Mouse (Mus musculus) cerebellum, adult 2 months (tissue): Measurements from ENCODE around the gene Lrrn1.

Experiments
- CTCF ChIP-seq: fragments of 200-500 bp; IDR thresholded peaks from 2 replicates; pipeline ENCODE4 v1.5.1; 2011; ENCODE audit warnings: low read depth, mild to moderate bottlenecking, control low read depth, low read length, moderate library complexity, borderline replicate concordance; ENCODE audit not compliant: insufficient read depth
- POLR2A ChIP-seq: fragments of 200-500 bp; IDR thresholded peaks from 2 replicates; pipeline ENCODE4 v1.6.1; 2011; ENCODE audit warnings: low read length, control low read depth, borderline replicate concordance; ENCODE audit not compliant: insufficient read depth

GRCm38 (mm10) chr6:107494491-107494890 is 35.1 kb upstream of the Lrrn1 start:
- TF ChIP-seq POLR2A, result no peak
- TF ChIP-seq CTCF, result no peak
